Mouse (Mus musculus) heart, adult 2 months (tissue): Measurements from ENCODE around the gene Wdr45b.

Experiments
- CTCF ChIP-seq: fragments of 200-600 bp; IDR thresholded peaks from 2 replicates; pipeline ENCODE4 v1.8.1; 2022; ENCODE audit warnings: antibody characterized with exemption, mild to moderate bottlenecking, moderate library complexity
- EP300 ChIP-seq: fragments of 200-500 bp; IDR thresholded peaks from 2 replicates; pipeline ENCODE4 v1.6.1; 2011; ENCODE audit warnings: low read depth, low read length, control low read depth; ENCODE audit not compliant: insufficient read depth
- POLR2A ChIP-seq: fragments of 200-500 bp; IDR thresholded peaks from 2 replicates; pipeline ENCODE4 v1.6.1; 2011; ENCODE audit warnings: mild to moderate bottlenecking, low read depth, low read length, control low read depth; ENCODE audit not compliant: insufficient read depth

GRCm38 (mm10) chr11:121331641-121332040 is 22.6 kb downstream of the Wdr45b start:
- TF ChIP-seq POLR2A (no peak), CTCF (no peak), EP300 (no peak)
